Mouse (Mus musculus): Measurements from ENCODE around the gene Slc43a1.

The Slc43a1 gene

DNA sequence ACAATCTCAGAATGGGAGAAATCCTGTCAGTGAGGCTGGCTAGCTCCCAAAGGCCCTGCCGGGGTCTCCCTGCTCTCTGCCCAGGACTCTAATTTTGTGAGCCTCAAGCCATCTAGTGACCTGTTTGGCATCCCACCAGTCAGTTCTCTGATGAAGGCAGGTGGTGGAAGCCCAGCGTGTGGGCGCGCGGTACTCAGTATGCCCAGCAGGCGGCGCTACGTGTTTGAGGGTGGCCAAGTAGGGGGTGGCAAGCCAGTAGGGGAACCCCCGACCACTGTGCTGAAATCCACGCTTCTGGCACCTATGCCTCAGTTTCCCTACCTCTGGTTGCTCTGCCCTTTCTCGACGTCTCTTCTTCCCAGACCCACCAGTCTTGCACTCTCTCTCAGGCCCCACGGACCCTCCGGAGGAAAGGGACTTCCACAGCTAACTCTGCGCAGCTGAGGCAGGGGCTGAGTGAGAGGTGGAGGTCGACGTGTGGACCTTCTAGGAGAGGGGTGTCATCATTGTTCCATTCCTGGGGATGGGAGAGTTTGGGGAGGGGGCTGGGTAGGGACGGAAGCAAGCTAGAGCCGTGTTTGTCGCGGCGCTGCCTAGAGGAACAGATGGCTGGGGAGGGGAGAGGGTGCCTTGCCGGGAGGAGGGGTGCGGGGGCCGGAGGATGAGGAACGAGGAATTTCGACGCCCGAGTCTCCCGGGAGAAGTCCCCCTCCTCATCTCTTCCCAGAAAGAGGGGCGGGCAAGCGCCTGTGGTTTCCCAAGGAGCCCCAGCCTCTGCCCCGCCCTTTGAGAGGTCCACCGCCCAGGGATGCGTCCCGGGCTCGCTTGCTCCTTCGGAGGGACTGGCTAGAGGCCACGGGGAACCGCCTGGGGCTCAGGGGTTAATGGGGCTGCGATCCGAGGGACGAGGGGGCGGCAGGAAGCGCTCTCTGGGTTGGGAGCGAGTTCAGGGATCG lies 27.2 kb downstream of the Slc43a1 start:
- peak; percentile 34 to 41 for DNase-seq (ENCODE audit: low read depth in 2 of 2, low spot score in 2 of 2)

DNA sequence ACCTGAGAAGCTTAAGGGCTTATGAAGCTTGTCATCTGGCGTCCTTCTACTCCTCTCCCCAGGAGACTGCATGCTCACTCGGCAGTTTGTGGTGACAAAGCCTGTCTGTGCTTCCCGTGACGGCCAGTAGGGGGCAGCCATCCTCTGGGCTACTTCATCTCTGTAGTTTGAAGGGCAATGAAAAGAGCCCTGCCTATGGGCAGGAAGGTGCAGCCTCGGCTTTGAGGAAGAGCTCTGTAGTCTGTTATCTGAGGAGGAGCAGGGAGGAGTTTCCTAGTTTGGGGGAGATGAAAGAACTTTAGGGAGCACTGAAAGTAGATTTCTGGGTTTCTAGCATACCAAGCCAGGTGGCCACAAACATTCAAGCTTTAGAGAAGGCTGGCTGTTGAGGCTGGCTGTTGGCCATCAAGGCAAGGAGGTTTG lies 29.9 kb downstream of the Slc43a1 start:
- peak; percentile 30 to 48 for DNase-seq (ENCODE audit: low read depth in 2 of 2, low spot score in 2 of 2)

GRCm38 (mm10) chr2:84868977-84869376 lies 30.3 kb downstream of the Slc43a1 start:
- no peak for DNase-seq (ENCODE audit: low read depth in 2 of 2, low spot score in 2 of 2)

- DNase-seq (ENCODE audit: low read depth in 2 of 2, low spot score in 2 of 2): no peak
These were observed 32.0 kb downstream of the Slc43a1 start for GRCm38 (mm10) chr2:84870623-84871160.

DNA sequence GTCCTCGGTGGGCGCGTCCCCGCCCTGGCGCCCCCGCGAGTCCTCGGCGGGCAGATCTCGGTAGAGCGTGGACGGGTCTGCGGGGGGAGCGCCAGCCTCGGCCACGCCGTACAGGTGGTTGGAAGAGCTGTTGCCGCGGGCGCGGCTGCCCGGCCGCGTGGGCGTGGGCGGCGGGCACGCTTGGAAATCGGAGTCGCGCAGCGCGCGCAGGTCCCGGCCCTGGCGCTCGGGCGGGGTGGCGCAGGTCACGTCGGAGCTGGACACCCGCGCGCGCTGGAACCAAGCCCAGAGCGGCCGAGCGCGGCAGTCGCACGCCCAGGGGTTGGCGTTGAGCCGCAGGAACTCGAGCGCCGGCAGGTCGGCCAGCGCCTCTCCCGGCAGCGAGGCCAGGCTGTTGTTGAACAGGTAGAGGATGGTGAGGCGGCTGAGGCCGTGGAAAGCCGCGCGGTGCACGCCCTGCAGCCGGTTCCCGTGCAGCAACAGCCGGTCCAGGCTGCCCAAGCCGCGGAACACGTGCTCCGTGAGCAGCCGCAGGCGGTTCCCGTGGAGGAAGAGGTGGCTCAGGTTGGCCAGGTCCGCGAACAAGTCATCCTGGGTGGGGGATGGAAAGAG lies 33.6 kb downstream of the Slc43a1 start:
- no peak for DNase-seq (ENCODE audit: low read depth in 2 of 2, low spot score in 2 of 2)

DNA sequence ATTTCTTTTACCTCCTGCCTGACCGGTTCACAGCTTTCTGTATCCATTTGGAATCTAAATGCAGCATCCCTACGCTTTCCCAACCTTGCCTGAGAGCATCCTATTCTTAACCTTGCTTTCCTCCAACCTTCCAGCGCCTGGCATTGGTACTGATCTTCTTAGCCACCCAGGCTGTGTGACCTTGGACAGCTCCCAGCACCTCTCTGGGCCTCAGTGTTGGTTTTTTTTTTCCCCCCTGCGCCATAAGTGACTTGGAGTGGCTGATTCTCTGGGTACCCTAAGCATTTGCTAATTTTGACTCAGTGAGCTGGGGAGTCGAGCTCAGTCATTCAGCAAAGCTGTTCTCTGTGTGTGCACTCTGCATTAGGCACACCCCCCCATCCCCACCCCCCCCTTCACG lies 37.2 kb downstream of the Slc43a1 start:
- DNase-seq (ENCODE audit: low read depth in 2 of 2, low spot score in 2 of 2): no peak

- no peak for DNase-seq (ENCODE audit: low read depth in 2 of 2, low spot score in 2 of 2)
These were observed 41.9 kb downstream of the Slc43a1 start for GRCm38 (mm10) chr2:84880590-84880989.

DNA sequence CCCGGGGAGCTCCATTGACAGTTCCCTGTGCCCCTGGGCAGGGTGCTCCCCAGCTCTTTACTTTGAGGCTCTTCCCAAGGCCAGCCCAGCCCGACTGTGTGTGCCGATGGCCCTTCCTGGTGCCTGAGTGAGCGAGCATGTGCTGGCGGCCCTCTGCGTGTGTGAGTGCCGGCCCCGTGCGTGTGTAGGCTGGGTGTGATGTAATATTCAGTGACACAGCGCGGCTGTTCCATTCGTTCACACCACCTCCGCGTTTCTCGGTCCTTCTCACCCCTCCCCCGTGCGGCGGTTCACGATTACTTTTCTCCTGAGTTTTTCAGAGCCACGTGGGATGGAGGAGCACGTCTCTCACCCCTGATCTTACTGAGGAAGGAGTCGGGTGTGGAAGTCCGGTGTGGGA lies 44.0 kb downstream of the Slc43a1 start:
- DNase-seq (ENCODE audit: low read depth in 2 of 2, low spot score in 2 of 2): no peak

GRCm38 (mm10) chr2:84883084-84883483 lies 44.4 kb downstream of the Slc43a1 start:
- no peak for DNase-seq (ENCODE audit: low read depth in 2 of 2, low spot score in 2 of 2)

DNA sequence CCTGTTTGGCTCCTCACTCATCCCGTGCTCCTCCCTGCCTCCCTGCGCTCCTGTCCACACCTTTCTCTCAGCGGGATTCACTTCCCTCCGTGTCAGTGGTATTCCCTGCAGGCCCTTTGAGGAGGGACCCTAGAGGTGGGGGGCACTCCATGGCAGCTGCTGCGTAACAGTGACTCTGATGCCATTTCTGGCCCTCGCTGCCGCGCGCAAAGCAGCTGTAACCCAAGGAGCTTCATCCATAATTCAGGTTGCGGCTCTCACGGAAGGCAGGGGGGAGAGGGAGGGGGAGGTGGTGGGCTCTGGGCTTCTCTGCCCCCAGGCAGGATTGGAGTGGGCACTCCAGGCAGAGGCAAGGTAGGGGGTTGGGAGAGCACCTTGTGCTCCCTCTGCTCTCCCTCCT lies 44.9 kb downstream of the Slc43a1 start:
- DNase-seq (ENCODE audit: low read depth in 2 of 2, low spot score in 2 of 2): no peak

- DNase-seq (ENCODE audit: low read depth in 2 of 2, low spot score in 2 of 2): no peak
These were observed 45.3 kb downstream of the Slc43a1 start for GRCm38 (mm10) chr2:84883942-84884341.

- no peak for DNase-seq (ENCODE audit: low read depth in 2 of 2, low spot score in 2 of 2)
These were observed 46.0 kb downstream of the Slc43a1 start for GRCm38 (mm10) chr2:84884611-84885010.

DNA sequence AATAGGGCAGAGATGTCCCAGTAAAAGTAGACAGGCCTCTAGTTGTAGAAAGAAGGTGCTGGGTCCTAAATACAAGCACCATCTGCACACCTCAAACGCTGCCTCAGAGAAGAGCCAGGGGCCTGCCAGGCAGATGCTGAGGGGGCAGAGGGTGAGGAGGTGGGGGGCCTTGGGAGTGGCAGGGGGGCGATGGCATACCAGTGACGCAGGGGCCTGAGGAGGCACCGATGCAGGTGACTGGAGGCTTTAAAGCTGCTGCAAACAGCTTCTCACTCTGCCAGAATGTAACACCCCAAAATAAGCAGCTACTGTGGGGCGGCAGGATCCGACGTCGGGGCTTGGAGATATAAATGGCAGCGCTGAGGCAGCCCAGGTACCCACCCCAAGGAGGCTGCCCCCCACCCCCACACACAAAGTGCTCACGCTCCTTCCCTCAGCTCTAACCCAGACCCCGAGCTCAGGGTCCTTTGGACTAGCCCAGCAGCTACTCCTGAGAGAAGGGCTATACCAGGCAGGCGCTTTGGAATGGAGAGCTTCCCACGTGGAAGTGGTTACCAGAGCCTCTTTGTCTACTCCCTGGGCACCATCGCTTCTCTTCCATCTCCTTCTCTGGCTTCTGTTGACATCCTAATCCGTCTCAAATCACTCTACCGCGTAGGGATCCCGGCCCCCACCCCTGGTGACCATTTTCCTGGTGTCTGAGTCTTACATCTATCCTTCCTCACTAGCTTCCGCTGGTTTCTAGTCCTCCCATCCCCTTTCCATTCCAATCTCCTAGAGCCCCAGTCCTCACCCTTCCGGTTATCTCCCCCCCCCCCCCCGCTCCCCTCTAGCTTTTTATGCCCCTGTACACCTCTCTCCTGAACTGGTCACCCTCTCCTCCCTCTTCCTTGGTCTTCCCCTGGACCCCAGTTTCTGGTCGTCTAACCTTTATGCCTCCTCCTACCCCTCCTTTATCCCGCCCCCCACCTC lies 46.7 kb downstream of the Slc43a1 start:
- DNase-seq (ENCODE audit: low read depth in 2 of 2, low spot score in 2 of 2): no peak

DNA sequence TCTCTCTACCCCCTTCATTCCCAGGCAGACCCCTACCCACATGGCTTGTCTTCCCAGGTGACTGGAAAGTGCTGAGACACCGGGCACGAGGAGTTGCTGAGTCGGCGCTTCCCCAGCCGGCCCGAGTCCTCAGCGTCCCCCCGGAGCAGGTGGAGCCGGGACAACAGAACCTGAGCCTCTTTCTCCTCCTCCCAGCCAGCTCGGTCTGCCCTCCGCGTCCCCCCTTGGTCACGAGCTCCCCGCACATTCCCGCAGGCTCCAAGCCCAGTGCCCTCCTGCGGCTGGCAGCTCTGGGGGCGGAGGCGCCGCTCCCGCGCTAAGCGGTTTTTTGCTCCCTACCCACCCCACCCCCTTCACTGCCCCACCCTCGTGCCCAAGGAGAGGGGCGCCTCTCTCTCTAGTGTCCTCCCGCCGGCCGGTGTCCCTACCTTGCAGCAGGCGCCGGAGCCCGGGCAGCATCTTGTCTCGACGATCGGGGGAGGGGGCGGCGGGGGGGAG lies 47.6 kb downstream of the Slc43a1 start, which contains the start of gene Rtn4rl2:
Gene Rtn4rl2 (minus strand): TSS at position 477 of the 498 bp plus-strand sequence.
- no peak for DNase-seq (ENCODE audit: low read depth in 2 of 2, low spot score in 2 of 2)

- DNase-seq (ENCODE audit: low read depth in 2 of 2, low spot score in 2 of 2): no peak
These were observed 48.2 kb downstream of the Slc43a1 start for GRCm38 (mm10) chr2:84886821-84887281.

DNA sequence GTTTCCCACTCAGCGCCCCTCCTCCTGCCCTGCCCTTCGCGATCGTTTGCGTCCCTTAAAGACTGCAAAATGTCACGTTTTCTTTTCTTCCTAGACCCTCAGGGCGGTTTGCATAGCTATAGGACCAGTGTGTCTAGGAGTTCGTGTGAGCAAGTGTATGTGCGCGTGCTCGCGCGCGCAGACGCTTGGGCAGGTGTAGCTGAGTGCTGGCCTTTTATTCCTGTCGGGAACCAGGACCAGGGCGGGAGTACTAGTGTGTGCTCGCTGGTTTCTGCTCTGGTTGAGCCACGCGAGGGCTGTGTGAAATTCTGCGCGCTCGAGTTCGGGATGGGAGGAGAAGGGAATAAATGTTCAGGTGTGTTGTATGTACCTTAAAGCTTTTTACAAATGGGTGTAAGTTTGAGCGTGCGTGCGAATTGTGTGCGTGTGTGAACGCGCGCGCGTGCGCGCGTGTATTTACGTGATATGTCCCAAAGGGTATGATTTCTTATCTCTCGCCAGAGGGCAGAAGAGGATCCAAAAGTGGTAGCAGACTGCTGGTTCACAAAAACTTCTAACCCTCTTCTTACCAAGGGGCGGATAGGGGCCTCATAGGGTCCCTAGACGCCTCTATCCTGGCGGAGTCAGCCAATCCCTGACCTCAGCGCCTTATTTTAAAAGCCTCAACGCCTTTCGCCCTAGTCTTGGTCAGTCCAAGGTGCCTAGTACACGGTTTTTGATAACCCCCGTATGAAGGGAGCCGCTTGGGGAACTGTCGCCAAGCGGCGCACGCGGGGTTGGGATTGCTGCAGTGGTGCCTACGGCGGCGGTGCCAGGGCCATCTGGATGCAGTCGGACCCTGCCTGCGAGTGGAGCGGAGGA lies 49.0 kb downstream of the Slc43a1 start:
- DNase-seq (ENCODE audit: low read depth in 2 of 2, low spot score in 2 of 2): peak in 1 of 2 experiments; percentile 34

DNA sequence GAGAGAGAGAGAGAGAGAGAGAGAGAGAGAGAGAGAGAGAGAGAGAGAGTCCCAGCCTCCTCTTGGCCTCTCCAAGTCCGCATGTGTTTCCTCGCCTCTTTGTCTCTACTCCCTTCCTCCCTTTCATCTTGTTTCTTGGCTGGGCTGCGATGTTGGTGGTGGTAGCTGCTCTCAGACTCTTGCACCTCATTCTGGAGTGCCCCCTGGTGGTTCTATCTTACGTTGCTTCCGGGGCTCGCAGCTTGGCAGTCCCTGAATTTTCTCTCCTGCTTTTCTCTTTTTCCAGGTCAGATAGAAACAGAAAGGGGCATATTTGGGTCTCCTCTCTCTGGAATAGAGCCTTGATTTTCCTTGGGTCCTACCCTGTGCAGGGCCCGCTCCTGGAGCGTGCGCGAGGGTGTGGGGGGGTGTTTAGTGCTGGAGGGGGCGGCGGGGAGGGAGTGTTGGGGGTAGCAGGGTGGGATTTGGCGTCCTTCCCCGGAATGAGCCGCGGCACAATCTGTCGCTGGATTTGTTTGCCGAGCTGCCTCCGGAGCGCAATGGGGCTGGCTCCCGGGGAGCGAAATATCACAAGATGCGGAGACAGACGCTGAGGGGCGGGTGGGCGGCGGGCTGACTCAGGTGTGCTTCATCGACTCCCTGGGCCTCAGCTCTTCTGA lies 50.1 kb downstream of the Slc43a1 start:
- DNase-seq (ENCODE audit: low read depth in 2 of 2, low spot score in 2 of 2): peak; percentile 47 to 61

DNA sequence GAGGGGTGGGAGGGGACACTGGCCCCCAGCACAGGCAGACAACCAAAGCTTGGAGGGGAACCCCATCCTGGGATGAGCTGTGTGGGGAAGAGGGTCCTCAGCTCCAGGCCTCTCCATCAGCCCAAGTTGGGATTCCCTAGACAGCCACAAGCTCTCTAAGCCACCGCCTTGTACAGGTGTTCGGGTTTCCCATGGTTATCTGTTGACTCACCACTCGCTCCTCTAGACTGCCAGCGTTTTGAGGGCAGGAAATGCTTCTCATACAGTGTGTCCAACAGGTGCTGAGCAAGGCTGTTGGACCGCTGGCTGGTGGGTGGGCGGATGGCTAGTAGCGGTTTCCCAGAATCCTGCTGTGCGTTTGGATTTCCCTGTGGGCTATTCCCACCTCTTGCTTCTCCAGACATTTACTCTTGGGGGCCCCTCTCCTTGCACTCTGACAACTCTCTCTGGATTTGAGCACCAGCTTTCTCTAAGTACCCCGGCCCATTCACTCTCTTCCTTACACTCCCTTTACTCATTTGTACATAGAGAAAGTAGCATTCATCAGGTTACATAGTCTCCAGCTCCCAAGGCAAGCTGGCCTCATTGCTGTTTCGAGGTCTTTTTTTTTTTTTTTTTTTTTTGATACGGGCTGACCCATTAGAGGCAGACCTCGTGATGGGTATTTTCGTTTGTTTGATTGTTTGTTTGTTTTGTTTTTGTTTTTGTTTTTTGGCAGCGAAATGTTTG lies 50.8 kb downstream of the Slc43a1 start:
- DNase-seq (ENCODE audit: low read depth in 2 of 2, low spot score in 2 of 2): no peak

DNA sequence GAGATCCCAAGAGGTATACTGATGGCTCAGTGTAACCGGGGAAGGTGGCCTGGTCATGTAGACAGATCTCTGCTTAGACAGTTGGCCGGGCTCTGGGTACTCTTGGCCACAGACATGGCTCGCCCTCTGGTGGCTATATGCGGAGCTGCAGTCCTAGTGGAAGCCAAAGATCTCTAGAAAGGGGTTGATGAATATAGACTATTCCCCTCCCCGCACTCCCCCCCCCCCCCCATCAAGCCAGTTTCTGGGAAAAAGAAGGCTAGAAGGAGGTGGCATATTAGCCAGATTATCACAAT lies 51.3 kb downstream of the Slc43a1 start:
- peak; percentile 48 to 64 for DNase-seq (ENCODE audit: low read depth in 2 of 2, low spot score in 2 of 2)

Measured in CD8-positive naive resting alpha-beta T cell, adult 2 months (primary cell).